Mouse (Mus musculus): ENCODE measurements around the gene Nipsnap3a. TPM values are rescaled to one million over a fixed set of nuclear protein-coding genes. Genes with fewer than 3 reads are reported as not detected.

Nipsnap3a gene
- polyA plus RNA-seq (2014; fragmentation: Nextera tagmentation; extraction: Ambion mirVana), result not detected in 2 replicates

DNA sequence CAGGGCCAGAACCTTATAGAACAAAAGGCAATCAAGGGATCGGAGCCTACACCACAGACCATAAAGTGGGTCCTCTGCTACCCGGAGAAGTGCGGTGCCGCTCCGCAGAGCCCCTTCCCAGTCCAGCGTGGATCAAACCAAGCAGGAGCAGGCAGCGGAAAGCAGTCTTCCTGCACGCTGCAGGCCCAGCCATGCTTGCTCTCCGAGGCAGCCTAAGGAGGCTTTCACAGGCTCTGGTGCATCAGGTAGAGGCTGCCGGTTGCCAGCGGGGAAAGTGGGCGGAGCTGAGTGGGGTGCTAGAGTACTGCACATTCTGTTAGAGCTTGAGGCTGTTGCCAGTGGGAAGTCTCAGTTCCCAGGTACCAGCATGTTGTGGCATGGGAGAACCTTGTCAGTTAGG lies at the start of gene Nipsnap3a:
Nipsnap3a (plus strand) TSS at position 25 of the 400 bp plus-strand sequence.
- Histone ChIP-seq H3K27ac (ENCODE audit: low read length) (no peak within 1 kb of the TSS), H3K9ac (replicated peaks; ENCODE audit: low read depth, low read length) (no peak within 1 kb of the TSS; the same call in 1 of the 2 replicates), H3K4me1 (ENCODE audit: control insufficient read depth, insufficient read depth, low read length) (no peaks in the 10 kb centered on the region), H3K4me3 (ENCODE audit: low read depth, low read length) (0 out of 2 replicates have a peak within 1 kb of the TSS, but pooled peaks have one; percentile 5), H3K9me3 (ENCODE audit: control insufficient read depth, low read depth, low read length) (0 out of 2 replicates have a peak, but pooled peaks cover 3% of the 10 kb centered on the region), H3K4me2 (replicated peaks; ENCODE audit: low read depth, low read length) (peak within 1 kb of the TSS; percentile 51), H3K27me3 (ENCODE audit: control insufficient read depth, insufficient read depth, low read length) (no peaks in the 10 kb centered on the region), H3K36me3 (ENCODE audit: control insufficient read depth, insufficient read depth, low read length) (no peaks in the 10 kb centered on the region)
- 0 out of 2 replicates have a peak, but pooled peaks have one; percentile 37 for ATAC-seq (ENCODE audit: insufficient number of reproducible peaks, insufficient read depth, low FRiP score, low read depth)
- WGBS, result 32% methylated on average over 12 of the region's 12 CpGs

DNA sequence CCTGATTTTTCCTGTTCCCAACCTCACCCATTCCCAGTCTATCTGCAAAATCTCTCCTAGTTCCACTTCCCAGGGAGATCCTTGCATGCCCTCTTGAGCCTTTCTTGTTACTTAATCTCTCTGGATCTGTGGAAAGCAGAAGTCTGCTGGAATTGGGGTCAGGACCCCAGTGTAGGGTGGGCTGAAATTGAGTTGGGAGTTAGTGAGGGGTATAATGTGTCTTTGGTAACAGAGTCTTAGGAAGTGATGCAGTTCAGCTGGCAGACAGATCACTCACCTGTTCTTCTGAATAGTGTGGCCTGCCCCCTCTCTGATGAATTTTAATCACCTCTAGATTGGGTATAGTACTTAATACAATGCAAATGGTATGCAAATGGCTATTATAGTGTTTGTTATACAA lies 42.4 kb upstream of the Nipsnap3a start:
- Histone ChIP-seq H3K36me3 (ENCODE audit: control insufficient read depth, insufficient read depth, low read length) (no peaks in the 10 kb centered on the region), H3K4me1 (ENCODE audit: control insufficient read depth, insufficient read depth, low read length) (no peaks in the 10 kb centered on the region), H3K27ac (ENCODE audit: low read length) (no peak overlapping the region), H3K4me3 (ENCODE audit: low read depth, low read length) (no peak overlapping the region), H3K9ac (replicated peaks; ENCODE audit: low read depth, low read length) (no peak overlapping the region), H3K9me3 (ENCODE audit: control insufficient read depth, low read depth, low read length) (no peaks in the 10 kb centered on the region), H3K4me2 (replicated peaks; ENCODE audit: low read depth, low read length) (no peak overlapping the region), H3K27me3 (ENCODE audit: control insufficient read depth, insufficient read depth, low read length) (no peaks in the 10 kb centered on the region)
- no peak for ATAC-seq (ENCODE audit: insufficient number of reproducible peaks, insufficient read depth, low FRiP score, low read depth)

DNA sequence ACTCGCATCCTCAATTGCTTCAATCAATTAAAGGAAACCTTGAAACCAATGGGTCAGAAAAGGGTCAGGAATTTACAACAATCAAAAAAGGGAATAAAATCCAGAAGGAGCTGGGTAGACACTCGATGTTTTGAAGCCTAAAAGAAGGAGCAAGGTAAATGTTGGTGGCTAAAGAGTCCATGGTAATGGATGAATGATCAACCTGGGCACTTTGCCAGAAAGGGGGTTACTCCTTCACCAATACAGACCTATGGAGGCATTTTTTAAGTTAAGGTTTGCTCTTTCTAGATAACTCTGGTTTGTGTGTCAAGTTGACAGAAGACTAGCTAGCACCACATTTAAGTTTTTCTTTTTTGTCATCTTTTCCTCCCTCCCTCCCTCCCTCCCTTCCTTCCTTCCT lies 40.1 kb upstream of the Nipsnap3a start:
- ATAC-seq (ENCODE audit: insufficient number of reproducible peaks, insufficient read depth, low FRiP score, low read depth), result no peak
- H3K27me3 ChIP-seq (ENCODE audit: control insufficient read depth, insufficient read depth, low read length), result no peaks in the 10 kb centered on the region

DNA sequence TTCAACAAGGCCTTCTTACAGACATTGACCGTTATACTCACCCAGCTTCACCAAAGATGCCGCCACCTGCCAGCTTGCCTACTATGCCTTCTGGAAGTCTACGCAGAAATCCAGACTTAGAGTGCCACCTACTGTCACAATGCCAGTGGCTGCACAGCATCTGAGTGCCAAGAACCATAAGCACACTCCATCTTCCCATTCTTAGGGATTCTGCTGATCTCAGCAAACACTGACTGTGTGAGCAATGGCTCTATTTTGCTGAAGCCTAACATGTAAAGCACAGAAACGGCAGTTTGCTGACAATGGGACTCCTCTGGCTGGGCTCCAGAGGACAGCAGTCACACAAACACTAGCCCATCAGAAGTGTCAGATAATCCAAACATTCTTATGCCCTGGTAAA lies 30.4 kb upstream of the Nipsnap3a start:
- Histone ChIP-seq H3K9ac (replicated peaks; ENCODE audit: low read depth, low read length) (no peak overlapping the region), H3K27ac (ENCODE audit: low read length) (no peak overlapping the region), H3K36me3 (ENCODE audit: control insufficient read depth, insufficient read depth, low read length) (no peaks in the 10 kb centered on the region), H3K4me3 (ENCODE audit: low read depth, low read length) (no peak overlapping the region), H3K4me2 (replicated peaks; ENCODE audit: low read depth, low read length) (no peak overlapping the region), H3K27me3 (ENCODE audit: control insufficient read depth, insufficient read depth, low read length) (no peaks in the 10 kb centered on the region), H3K9me3 (ENCODE audit: control insufficient read depth, low read depth, low read length) (no peaks in the 10 kb centered on the region), H3K4me1 (ENCODE audit: control insufficient read depth, insufficient read depth, low read length) (no peaks in the 10 kb centered on the region)
- ATAC-seq (ENCODE audit: insufficient number of reproducible peaks, insufficient read depth, low FRiP score, low read depth), result no peak; the same call in 1 of the 2 replicates
- WGBS, result 30% methylated on average over 4 of the region's 4 CpGs

More for the DNA sequence above, 40.1 kb upstream of the Nipsnap3a start:
- Histone ChIP-seq H3K4me1 (ENCODE audit: control insufficient read depth, insufficient read depth, low read length) (no peaks in the 10 kb centered on the region), H3K9me3 (ENCODE audit: control insufficient read depth, low read depth, low read length) (no peaks in the 10 kb centered on the region), H3K4me2 (replicated peaks; ENCODE audit: low read depth, low read length) (no peak overlapping the region), H3K9ac (replicated peaks; ENCODE audit: low read depth, low read length) (no peak overlapping the region), H3K36me3 (ENCODE audit: control insufficient read depth, insufficient read depth, low read length) (no peaks in the 10 kb centered on the region), H3K27ac (ENCODE audit: low read length) (no peak overlapping the region), H3K4me3 (ENCODE audit: low read depth, low read length) (no peak overlapping the region)
- WGBS, result 75% methylated on average over 2 of the region's 2 CpGs

DNA sequence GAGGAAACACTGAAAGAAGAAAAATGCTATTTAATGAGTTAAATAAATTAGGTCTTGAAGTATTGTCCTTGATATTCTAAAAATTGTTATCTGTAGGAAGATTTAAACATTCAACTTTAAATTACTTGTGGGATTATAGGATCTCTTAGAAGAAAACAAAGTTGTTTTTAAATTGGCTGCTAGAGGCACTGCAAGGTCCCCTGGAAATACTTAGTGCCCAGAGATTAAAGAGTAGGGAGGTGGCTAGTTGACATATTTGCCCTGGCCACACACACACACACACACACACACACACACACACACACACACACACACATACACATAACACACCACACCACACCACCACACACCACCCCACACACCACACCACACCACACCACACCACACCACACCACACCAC lies 24.8 kb upstream of the Nipsnap3a start, which contains the start of gene Olfr270:
Olfr270 (plus strand) TSS at position 301 of the 400 bp plus-strand sequence.
- H3K4me2 ChIP-seq (replicated peaks; ENCODE audit: low read depth, low read length), result no peak within 1 kb of the TSS
- no peaks in the 10 kb centered on the region for H3K36me3 ChIP-seq (ENCODE audit: control insufficient read depth, insufficient read depth, low read length)
- no peaks in the 10 kb centered on the region for H3K27me3 ChIP-seq (ENCODE audit: control insufficient read depth, insufficient read depth, low read length)
- no peak within 1 kb of the TSS for H3K9ac ChIP-seq (replicated peaks; ENCODE audit: low read depth, low read length)
- ATAC-seq (ENCODE audit: insufficient number of reproducible peaks, insufficient read depth, low FRiP score, low read depth), result no peak
- no peaks in the 10 kb centered on the region for H3K4me1 ChIP-seq (ENCODE audit: control insufficient read depth, insufficient read depth, low read length)
- no peak within 1 kb of the TSS for H3K4me3 ChIP-seq (ENCODE audit: low read depth, low read length)
- no peaks in the 10 kb centered on the region for H3K9me3 ChIP-seq (ENCODE audit: control insufficient read depth, low read depth, low read length)
- H3K27ac ChIP-seq (ENCODE audit: low read length), result no peak within 1 kb of the TSS

DNA sequence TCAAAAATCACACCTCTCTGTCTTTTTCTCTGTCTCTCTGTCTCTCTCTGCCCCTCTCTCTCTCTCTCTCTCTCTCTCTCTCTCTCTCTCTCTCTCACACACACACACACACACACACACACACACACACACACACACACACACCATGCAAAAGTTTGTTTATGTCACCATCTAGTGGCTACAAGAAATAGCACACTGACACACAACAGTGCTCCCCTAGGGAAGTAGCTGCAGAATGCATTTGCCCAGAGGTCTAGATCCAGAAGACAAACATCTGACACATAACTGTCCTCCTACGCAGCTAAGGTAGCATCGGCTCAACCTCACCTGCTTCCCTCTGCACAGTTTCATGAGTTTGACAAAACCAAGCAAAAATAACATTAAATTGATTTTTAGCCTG lies 3.9 kb upstream of the Nipsnap3a start:
- no peak overlapping the region for H3K4me3 ChIP-seq (ENCODE audit: low read depth, low read length)
- WGBS, result 66% methylated on average over 2 of the region's 2 CpGs
- no peaks in the 10 kb centered on the region for H3K9me3 ChIP-seq (ENCODE audit: control insufficient read depth, low read depth, low read length)
- no peak overlapping the region for H3K27ac ChIP-seq (ENCODE audit: low read length)
- H3K36me3 ChIP-seq (ENCODE audit: control insufficient read depth, insufficient read depth, low read length), result no peaks in the 10 kb centered on the region
- no peak overlapping the region for H3K4me2 ChIP-seq (replicated peaks; ENCODE audit: low read depth, low read length)
- H3K9ac ChIP-seq (replicated peaks; ENCODE audit: low read depth, low read length), result no peak overlapping the region
- ATAC-seq (ENCODE audit: insufficient number of reproducible peaks, insufficient read depth, low FRiP score, low read depth), result no peak
- H3K4me1 ChIP-seq (ENCODE audit: control insufficient read depth, insufficient read depth, low read length), result no peaks in the 10 kb centered on the region
- no peaks in the 10 kb centered on the region for H3K27me3 ChIP-seq (ENCODE audit: control insufficient read depth, insufficient read depth, low read length)

DNA sequence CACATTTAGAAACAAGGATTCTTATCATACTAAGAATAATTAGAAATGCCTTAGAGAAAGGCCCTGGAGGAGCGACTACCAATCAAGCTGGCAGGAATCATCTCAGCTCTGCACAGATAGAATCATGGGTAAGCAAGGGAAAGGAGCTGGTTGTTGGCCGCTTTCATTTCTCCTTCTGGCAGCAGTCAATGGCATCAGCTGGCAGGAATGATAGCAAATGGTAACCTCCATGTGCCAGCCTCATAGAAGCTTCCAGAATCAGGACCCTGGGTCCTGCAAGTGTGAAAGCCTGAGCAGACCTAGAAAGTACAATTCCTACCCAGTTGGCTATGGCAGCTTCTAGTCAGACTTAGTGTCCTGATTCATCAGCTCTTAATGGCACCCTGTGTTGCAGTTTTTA lies 2.8 kb upstream of the Nipsnap3a start:
- WGBS, result 83% methylated on average over 2 of the region's 2 CpGs
- H3K4me1 ChIP-seq (ENCODE audit: control insufficient read depth, insufficient read depth, low read length), result no peaks in the 10 kb centered on the region
- no peak overlapping the region for H3K4me3 ChIP-seq (ENCODE audit: low read depth, low read length)
- H3K9me3 ChIP-seq (ENCODE audit: control insufficient read depth, low read depth, low read length), result 0 out of 2 replicates have a peak, but pooled peaks cover 3% of the 10 kb centered on the region
- H3K36me3 ChIP-seq (ENCODE audit: control insufficient read depth, insufficient read depth, low read length), result no peaks in the 10 kb centered on the region
- H3K9ac ChIP-seq (replicated peaks; ENCODE audit: low read depth, low read length), result no peak overlapping the region
- no peak overlapping the region for H3K27ac ChIP-seq (ENCODE audit: low read length)
- no peaks in the 10 kb centered on the region for H3K27me3 ChIP-seq (ENCODE audit: control insufficient read depth, insufficient read depth, low read length)
- no peak for ATAC-seq (ENCODE audit: insufficient number of reproducible peaks, insufficient read depth, low FRiP score, low read depth)
- H3K4me2 ChIP-seq (replicated peaks; ENCODE audit: low read depth, low read length), result no peak overlapping the region

DNA sequence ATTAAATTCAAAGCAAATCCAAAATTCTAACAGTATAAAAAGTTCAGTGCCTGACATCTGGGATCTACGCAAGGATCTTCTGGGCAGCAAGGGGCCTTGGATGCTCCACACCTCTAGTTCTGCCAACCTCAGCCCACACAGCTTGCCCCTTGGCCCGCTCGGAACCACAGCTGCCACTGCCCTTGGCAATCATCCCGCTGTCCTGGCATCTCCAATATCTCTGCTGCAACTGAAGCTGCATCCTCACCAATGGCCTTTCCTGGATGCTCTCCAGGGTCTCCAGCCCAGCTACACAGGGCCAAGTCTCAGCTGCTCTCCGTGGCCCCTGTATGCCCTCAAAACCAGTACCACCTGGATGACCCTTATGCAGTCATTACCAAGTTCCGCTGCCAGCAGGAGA lies 10.4 kb downstream of the Nipsnap3a start:
- no peak overlapping the region for H3K4me2 ChIP-seq (replicated peaks; ENCODE audit: low read depth, low read length)
- no peak for ATAC-seq (ENCODE audit: insufficient number of reproducible peaks, insufficient read depth, low FRiP score, low read depth)
- no peaks in the 10 kb centered on the region for H3K9me3 ChIP-seq (ENCODE audit: control insufficient read depth, low read depth, low read length)
- H3K4me3 ChIP-seq (ENCODE audit: low read depth, low read length), result no peak overlapping the region
- no peak overlapping the region for H3K9ac ChIP-seq (replicated peaks; ENCODE audit: low read depth, low read length)
- no peaks in the 10 kb centered on the region for H3K36me3 ChIP-seq (ENCODE audit: control insufficient read depth, insufficient read depth, low read length)
- H3K27ac ChIP-seq (ENCODE audit: low read length), result no peak overlapping the region
- no peaks in the 10 kb centered on the region for H3K4me1 ChIP-seq (ENCODE audit: control insufficient read depth, insufficient read depth, low read length)
- H3K27me3 ChIP-seq (ENCODE audit: control insufficient read depth, insufficient read depth, low read length), result no peaks in the 10 kb centered on the region
- 94% methylated on average over 6 of the region's 6 CpGs for WGBS

DNA sequence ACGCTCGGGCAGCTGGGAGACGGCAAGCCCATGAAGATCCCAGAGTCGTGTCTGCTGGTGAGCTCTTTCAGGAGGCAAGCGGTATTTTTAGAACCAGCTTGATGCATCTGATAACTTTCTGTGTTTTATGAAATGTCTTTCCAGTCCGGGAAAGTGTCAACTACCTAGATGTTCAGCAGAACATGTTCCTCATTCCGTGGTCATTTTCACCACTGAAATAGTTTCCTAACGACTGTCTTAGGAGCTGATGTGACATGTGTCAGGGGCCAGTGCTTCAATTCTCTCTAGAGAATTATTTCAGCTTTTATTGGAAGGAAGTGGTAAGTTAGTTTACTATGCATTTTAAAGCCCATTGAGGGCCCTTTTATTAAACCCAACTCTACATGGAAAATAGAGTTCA lies 11.1 kb downstream of the Nipsnap3a start:
- Histone ChIP-seq H3K4me3 (ENCODE audit: low read depth, low read length) (no peak overlapping the region), H3K9ac (replicated peaks; ENCODE audit: low read depth, low read length) (no peak overlapping the region), H3K27me3 (ENCODE audit: control insufficient read depth, insufficient read depth, low read length) (no peaks in the 10 kb centered on the region), H3K9me3 (ENCODE audit: control insufficient read depth, low read depth, low read length) (no peaks in the 10 kb centered on the region), H3K36me3 (ENCODE audit: control insufficient read depth, insufficient read depth, low read length) (no peaks in the 10 kb centered on the region), H3K27ac (ENCODE audit: low read length) (no peak overlapping the region), H3K4me1 (ENCODE audit: control insufficient read depth, insufficient read depth, low read length) (no peaks in the 10 kb centered on the region), H3K4me2 (replicated peaks; ENCODE audit: low read depth, low read length) (no peak overlapping the region)
- WGBS, result 68% methylated on average over 8 of the region's 8 CpGs
- no peak for ATAC-seq (ENCODE audit: insufficient number of reproducible peaks, insufficient read depth, low FRiP score, low read depth)

Measured in stomach, embryonic 14.5 days (tissue).